Mouse (Mus musculus): ENCODE measurements around the gene Shisa3. TPM values are rescaled to one million over a fixed set of nuclear protein-coding genes. Genes with fewer than 3 reads are reported as not detected.

The Shisa3 gene
- polyA plus RNA-seq, 1 experiment = not detected

- 90% methylated on average over 5 of the region's 5 CpGs for WGBS
- TF ChIP-seq POLR2A (IDR thresholded peaks at IDR 0.05; ENCODE audit: insufficient read depth, low read depth, low read length) (no peak), CTCF (IDR thresholded peaks at IDR 0.05; ENCODE audit: insufficient read depth, low read depth, low read length) (no peak)
- Histone ChIP-seq H3K4me3 (ENCODE audit: insufficient read depth, low read depth, low read length) (no peak overlapping the region), H3K27ac (ENCODE audit: insufficient read depth, low read depth, low read length) (no peak overlapping the region), H3K4me1 (ENCODE audit: control insufficient read depth, insufficient read depth, low read length) (no peaks in the 10 kb centered on the region)
Observed at GRCm38 (mm10) chr5:67643537-67644255, 36.0 kb downstream of the Shisa3 start.

- H3K4me3 ChIP-seq (ENCODE audit: insufficient read depth, low read depth, low read length) = no peak overlapping the region
- no peaks in the 10 kb centered on the region for H3K4me1 ChIP-seq (ENCODE audit: control insufficient read depth, insufficient read depth, low read length)
- no peak for TF ChIP-seq POLR2A (IDR thresholded peaks at IDR 0.05; ENCODE audit: insufficient read depth, low read depth, low read length)
- TF ChIP-seq CTCF (IDR thresholded peaks at IDR 0.05; ENCODE audit: insufficient read depth, low read depth, low read length) = no peak
- WGBS = 90% methylated on average over 20 of the region's 20 CpGs
- H3K27ac ChIP-seq (ENCODE audit: insufficient read depth, low read depth, low read length) = no peak overlapping the region
Observed at GRCm38 (mm10) chr5:67646756-67647529, 39.3 kb downstream of the Shisa3 start.

- Histone ChIP-seq H3K27ac (ENCODE audit: insufficient read depth, low read depth, low read length) (no peak overlapping the region), H3K4me3 (ENCODE audit: insufficient read depth, low read depth, low read length) (no peak overlapping the region), H3K4me1 (ENCODE audit: control insufficient read depth, insufficient read depth, low read length) (no peaks in the 10 kb centered on the region)
- WGBS = 83% methylated on average over 21 of the region's 21 CpGs
- TF ChIP-seq CTCF (IDR thresholded peaks at IDR 0.05; ENCODE audit: insufficient read depth, low read depth, low read length) (no peak), POLR2A (IDR thresholded peaks at IDR 0.05; ENCODE audit: insufficient read depth, low read depth, low read length) (no peak)
Observed at GRCm38 (mm10) chr5:67647568-67647967, 39.9 kb downstream of the Shisa3 start.

GRCm38 (mm10) chr5:67649156-67649555 lies 41.5 kb downstream of the Shisa3 start:
- Histone ChIP-seq H3K4me3 (ENCODE audit: insufficient read depth, low read depth, low read length) (no peak overlapping the region), H3K27ac (ENCODE audit: insufficient read depth, low read depth, low read length) (no peak overlapping the region), H3K4me1 (ENCODE audit: control insufficient read depth, insufficient read depth, low read length) (no peaks in the 10 kb centered on the region)
- TF ChIP-seq POLR2A (IDR thresholded peaks at IDR 0.05; ENCODE audit: insufficient read depth, low read depth, low read length) = no peak
- no peak for TF ChIP-seq CTCF (IDR thresholded peaks at IDR 0.05; ENCODE audit: insufficient read depth, low read depth, low read length)
- WGBS = 91% methylated on average over 4 of the region's 4 CpGs

- TF ChIP-seq POLR2A (IDR thresholded peaks at IDR 0.05; ENCODE audit: insufficient read depth, low read depth, low read length) (no peak), CTCF (IDR thresholded peaks at IDR 0.05; ENCODE audit: insufficient read depth, low read depth, low read length) (no peak)
- Histone ChIP-seq H3K27ac (ENCODE audit: insufficient read depth, low read depth, low read length) (no peak overlapping the region), H3K4me1 (ENCODE audit: control insufficient read depth, insufficient read depth, low read length) (no peaks in the 10 kb centered on the region), H3K4me3 (ENCODE audit: insufficient read depth, low read depth, low read length) (no peak overlapping the region)
- WGBS = 89% methylated on average over 5 of the region's 5 CpGs
Observed at GRCm38 (mm10) chr5:67650021-67650420, 42.3 kb downstream of the Shisa3 start.

GRCm38 (mm10) chr5:67652468-67652867 lies 44.8 kb downstream of the Shisa3 start:
- H3K4me3 ChIP-seq (ENCODE audit: insufficient read depth, low read depth, low read length) = no peak overlapping the region
- 93% methylated on average over 4 of the region's 4 CpGs for WGBS
- no peak for TF ChIP-seq POLR2A (IDR thresholded peaks at IDR 0.05; ENCODE audit: insufficient read depth, low read depth, low read length)
- TF ChIP-seq CTCF (IDR thresholded peaks at IDR 0.05; ENCODE audit: insufficient read depth, low read depth, low read length) = no peak
- no peaks in the 10 kb centered on the region for H3K4me1 ChIP-seq (ENCODE audit: control insufficient read depth, insufficient read depth, low read length)
- H3K27ac ChIP-seq (ENCODE audit: insufficient read depth, low read depth, low read length) = no peak overlapping the region

GRCm38 (mm10) chr5:67653543-67653942 lies 45.9 kb downstream of the Shisa3 start:
- no peak overlapping the region for H3K27ac ChIP-seq (ENCODE audit: insufficient read depth, low read depth, low read length)
- no peak overlapping the region for H3K4me3 ChIP-seq (ENCODE audit: insufficient read depth, low read depth, low read length)
- TF ChIP-seq CTCF (IDR thresholded peaks at IDR 0.05; ENCODE audit: insufficient read depth, low read depth, low read length) (no peak), POLR2A (IDR thresholded peaks at IDR 0.05; ENCODE audit: insufficient read depth, low read depth, low read length) (no peak)
- H3K4me1 ChIP-seq (ENCODE audit: control insufficient read depth, insufficient read depth, low read length) = no peaks in the 10 kb centered on the region
- 98% methylated on average over 3 of the region's 3 CpGs for WGBS

- TF ChIP-seq CTCF (IDR thresholded peaks at IDR 0.05; ENCODE audit: insufficient read depth, low read depth, low read length) = no peak
- no peak for TF ChIP-seq POLR2A (IDR thresholded peaks at IDR 0.05; ENCODE audit: insufficient read depth, low read depth, low read length)
- Histone ChIP-seq H3K4me3 (ENCODE audit: insufficient read depth, low read depth, low read length) (no peak overlapping the region), H3K4me1 (ENCODE audit: control insufficient read depth, insufficient read depth, low read length) (no peaks in the 10 kb centered on the region), H3K27ac (ENCODE audit: insufficient read depth, low read depth, low read length) (no peak overlapping the region)
- 79% methylated on average over 5 of the region's 5 CpGs for WGBS
Observed at GRCm38 (mm10) chr5:67654572-67654971, 46.9 kb downstream of the Shisa3 start.

Data from olfactory bulb, adult 2 months (tissue).